Mouse (Mus musculus) induced T-regulatory cell, adult 2 months (primary cell): ENCODE data around the gene Ift88.

Experiments used
- DNase-seq: peaks from one replicate; pipeline ENCODE4 v3.0.0-alpha.2; 2012; ENCODE audit warnings: low read depth

The Ift88 gene

DNA sequence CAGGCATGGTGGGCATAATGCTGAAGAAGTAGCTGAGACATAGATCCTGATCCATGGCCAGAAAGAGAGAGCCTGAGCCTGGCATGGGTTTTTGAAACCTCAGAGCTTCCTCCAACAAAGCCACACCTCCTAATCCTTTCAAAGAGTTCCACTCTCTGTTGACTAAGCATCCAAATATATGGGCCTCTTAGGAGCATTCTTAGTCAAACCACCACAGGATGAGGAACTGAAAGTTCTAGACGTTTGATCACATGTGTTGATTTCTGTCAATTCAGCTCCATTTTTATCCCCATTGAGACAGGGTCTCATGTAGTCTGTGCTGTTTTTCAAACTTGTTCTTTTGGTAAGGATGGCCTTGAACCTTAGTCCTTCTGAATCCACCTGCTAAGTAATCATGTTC, 28.7 kb downstream of the Ift88 start:
- DNase-seq = no peak

DNA sequence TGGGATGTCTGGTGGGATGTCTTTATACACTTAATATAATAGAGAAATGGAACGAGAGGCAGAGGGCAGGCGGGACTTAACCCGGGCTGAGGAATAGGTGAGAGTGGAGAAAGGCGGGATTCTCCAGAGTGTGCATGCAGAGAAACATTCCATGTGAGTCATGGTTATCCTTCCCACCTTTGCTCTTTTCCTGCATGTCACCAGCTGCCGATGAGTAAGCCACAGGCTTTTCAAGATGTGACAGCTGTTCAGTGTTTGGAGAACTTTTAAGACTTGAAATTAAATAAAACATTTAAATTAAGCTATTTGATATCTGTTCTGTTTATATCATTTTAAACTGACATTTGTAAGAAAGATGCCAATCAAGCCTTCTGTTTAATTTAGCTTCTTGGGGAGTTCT, 36.0 kb downstream of the Ift88 start:
- no peak for DNase-seq

DNA sequence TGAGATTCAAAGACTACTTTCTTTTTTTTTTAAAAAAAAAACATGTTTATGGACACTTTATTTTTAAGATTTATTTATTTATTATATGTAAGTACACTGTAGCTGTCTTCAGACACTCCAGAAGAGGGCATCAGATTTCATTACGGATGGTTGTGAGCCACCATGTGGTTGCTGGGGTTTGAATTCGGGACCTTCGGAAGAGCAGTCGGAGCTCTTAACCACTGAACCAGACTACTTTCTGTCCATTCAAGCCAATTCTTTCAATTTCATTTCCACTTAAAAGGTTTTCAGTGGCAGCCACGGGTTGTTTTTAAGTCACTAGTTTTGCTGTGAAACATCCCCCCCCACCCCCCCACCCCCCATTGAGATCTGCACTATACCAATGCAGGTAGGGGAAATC, 36.5 kb downstream of the Ift88 start:
- peak; percentile 20 for DNase-seq

DNA sequence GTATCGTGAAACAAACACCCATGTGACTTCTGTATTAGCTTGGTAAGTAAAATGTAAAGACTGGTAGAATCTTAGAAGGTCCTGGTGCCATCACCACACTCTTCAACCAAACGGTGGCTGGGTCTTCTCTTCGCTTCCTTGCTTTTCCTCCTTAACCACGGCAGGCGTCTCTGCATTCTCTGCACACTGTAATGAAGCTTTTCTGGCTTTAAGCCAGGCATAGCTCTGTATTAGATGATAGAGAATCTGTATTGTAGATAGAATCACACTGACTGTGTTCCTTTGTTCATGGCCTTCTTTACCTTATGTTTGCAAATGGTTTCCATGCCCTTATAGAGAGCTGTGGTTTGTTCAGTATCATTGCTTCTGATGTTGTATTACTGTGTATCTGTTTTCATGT, 39.0 kb downstream of the Ift88 start:
- DNase-seq = no peak

DNA sequence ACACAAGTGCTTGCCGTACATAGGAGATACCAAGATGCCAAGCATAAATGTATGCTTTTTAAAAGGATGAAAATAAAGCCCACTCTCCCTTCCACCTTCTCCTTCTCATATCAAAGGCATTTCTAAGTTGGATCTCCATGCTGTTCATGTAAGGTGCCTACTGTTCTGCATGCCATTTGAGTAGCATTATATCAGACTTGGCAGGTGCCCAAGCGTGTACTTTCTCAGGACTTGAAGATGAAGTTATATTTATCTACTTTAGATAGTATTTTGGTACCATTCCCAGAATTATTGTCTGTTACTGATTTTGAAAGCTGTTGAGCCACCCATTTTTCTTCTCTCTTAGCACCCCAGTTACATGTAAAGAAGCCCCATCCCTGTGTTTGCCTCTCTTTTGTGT, 51.2 kb downstream of the Ift88 start:
- DNase-seq = no peak

DNA sequence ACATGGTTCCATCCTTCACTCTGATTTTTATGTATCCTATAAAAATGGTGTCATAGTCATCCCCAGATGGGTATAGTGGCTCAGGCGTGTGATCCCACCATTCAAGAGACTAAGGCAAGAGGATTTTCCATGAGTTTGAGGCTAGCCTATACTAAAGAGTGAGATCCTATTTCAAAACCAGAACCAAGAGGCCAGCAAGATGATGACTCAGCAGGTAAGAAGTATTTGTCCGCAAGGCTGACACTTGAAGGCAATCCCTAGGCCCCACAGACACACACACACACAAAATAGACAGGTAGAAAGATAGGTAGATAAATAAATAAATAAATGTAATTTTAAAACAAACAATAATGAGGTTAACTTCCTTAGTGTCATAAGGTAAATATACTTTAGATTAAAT, 58.4 kb downstream of the Ift88 start:
- DNase-seq = no peak

DNA sequence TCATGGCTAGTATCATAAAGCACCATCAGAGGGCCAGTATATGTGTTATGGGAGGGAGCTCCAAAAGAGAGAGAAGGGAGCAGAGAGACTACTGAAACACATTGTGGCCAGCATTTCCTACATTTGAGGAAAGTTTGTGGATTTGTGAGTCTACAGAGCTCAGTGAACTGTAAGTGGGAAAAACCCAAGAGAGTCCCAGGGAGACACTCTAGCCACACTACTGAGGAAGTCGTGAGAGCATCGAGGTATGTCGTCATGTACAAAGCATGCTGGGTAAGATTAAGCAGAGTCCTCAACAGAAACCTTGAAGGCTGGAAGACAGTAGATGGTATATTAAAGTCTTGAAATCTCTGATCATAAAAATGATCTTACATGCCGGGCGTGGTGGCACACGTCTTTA, 60.3 kb downstream of the Ift88 start:
- DNase-seq = no peak

- DNase-seq = no peak
These were observed 65.8 kb downstream of the Ift88 start for GRCm38 (mm10) chr14:57489696-57490095.

GRCm38 (mm10) chr14:57493840-57494239, 70.0 kb downstream of the Ift88 start:
- DNase-seq = no peak

DNA sequence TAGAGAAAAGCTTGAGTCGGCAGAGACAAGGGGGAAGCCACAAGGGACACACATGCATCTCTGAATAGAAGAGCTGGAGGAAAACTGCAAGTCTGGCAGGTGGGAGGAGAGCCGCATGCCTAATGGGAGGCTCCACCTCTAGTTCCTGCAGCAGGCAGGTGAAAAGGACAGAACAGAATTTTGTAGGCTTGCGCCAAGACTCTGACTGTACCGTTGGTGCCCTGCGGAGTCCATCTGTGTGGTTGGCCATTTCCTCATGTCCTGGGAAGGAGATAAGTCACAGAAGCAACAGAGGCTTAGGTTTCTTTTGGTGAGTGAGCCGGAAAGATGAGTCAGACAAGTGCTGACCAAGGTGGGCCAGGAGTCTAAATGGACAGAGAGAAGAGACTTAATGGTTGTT, 79.9 kb downstream of the Ift88 start:
- no peak for DNase-seq

- DNase-seq = no peak
These were observed 85.7 kb downstream of the Ift88 start for GRCm38 (mm10) chr14:57509554-57509953.

DNA sequence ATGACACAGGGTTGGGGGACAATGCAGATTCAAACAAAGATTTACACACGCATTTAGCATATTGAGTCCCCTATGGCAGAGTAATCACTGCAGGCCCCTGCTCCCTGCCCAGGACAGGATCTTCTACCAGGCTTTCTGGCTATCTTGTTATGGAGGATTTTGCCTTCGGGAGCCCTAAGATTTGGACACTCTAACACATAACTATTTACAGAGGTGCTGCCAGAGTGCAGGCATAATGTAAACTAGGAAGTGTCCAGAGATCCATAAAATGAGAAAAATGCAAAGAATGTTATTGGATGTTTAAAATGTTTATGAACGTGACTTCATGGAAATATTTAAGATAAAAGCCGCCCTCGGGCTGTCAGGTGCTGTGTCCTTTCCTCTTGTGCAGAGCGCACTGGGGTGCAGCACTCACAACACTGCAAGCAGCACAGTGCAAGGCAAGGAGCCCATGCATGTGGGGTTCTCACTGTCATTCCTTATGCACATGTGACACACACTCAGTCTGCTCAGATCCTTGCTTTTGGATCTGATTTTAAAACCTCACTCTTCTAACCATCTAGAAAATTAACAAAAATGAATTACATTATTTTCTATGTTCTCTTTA, 91.4 kb downstream of the Ift88 start:
- DNase-seq = no peak

- DNase-seq = no peak
These were observed 93.1 kb downstream of the Ift88 start for GRCm38 (mm10) chr14:57517001-57517400.

GRCm38 (mm10) chr14:57523762-57524161, 99.9 kb downstream of the Ift88 start:
- peak; percentile 9 for DNase-seq

DNA sequence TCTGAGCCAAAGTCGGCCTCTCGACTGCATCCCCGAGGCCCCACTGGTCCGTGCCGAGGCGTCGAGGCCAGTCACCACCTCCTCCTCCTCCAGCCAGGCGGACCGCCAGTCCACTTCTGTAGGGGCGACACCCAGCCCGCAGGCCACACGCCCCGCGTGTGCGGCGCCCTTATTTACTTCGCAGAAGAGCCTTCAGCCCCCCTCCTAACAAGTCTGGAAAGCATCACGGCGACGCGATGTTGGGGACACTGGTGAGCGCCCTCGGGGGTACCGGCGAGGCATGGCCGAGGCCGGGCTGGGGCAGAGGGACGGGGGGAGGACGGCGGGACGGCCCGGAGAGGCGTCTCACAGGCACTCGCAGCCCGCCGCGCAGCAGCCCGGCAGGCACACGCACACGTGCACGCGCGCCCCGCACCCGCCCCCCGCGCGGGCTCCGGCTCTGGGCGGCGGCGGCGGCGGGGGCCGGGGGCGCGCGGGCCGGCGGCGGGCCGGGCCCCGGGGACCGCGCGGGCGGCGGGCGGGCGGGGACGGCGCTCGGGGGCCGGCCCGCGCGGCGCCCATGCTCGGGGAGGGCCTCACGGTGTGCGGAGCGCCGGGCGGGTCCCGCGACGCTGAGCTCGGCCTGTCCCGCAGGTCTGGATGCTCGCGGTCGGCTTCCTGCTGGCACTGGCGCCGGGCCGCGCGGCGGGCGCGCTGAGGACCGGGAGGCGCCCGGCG, 101.0 kb downstream of the Ift88 start, which contains the start of gene Il17d:
Gene Il17d (plus strand): TSS at position 107 of the 717 bp plus-strand sequence.
- peak; percentile 46 for DNase-seq

DNA sequence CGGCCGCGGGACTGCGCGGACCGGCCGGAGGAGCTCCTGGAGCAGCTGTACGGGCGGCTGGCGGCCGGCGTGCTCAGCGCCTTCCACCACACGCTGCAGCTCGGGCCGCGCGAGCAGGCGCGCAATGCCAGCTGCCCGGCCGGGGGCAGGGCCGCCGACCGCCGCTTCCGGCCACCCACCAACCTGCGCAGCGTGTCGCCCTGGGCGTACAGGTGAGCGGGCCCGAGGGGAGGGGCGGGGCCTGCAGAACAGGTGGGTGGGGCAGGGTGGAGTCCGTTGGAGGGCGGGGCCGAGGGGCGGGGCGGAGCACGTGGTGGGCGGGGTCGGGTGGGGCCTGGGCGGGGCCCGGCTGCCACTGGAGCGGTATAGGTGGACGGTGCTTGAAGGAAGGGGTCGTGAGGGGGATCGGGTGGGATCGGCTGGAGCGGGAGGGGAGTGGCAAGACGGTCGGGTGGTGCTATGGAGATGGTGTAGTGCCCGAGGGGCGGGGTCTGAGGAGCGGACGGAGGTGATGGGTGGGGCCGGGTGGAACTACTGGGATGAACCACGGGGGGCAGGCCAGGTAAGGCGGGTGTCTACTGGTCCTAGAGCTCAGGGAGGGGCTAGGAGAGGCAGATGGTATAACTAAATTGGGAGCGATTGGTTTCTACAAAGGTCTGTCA, 101.7 kb downstream of the Ift88 start:
- peak; percentile 72 for DNase-seq

DNA sequence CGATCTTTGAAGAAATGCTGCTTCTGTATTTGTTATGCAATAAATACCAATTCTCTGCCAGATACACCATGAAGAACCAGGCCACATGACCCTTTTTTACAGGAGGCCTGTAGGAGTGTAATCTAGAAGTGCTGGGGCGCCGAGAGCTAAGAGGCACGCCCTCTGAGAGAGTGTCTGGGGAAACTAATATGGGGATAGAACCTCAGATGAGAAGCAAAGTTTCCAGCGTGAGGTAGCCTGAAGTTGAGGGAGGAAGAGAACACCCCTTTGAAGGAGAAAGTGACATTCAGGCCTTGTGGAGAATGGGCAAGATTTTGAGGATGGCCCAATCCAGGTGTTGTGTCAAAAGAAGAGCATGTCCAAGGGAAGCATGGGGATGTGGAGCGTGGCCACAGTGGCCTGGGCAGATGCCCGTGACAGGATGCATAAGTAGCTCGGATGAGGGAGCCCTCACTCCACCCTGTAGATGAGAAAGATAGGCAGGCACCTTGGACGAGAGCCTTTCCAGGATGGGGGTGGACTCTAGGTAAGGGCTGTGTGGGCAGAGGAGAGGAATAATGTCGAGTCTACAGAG, 102.3 kb downstream of the Ift88 start:
- DNase-seq = no peak

DNA sequence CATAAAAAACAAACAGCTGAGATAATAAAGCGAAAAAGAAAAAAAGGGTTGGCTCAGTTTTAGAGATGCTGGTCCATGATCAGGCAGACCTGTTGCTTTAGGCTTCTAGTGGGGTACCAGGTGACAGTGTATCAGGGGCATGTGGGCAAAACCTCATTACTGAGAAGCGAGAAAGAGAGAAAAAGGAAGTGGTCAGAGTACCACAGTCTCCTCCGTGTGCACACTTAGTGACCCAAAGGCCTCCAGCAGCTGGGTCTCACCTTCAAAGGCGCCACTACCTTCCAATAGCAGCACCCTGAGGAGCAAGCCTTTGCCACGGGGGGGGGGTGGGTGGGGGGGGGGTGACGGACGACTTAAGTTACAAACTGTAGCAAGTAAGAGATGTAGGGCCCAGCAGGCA, 103.3 kb downstream of the Ift88 start:
- DNase-seq = no peak

GRCm38 (mm10) chr14:57527598-57527997, 103.7 kb downstream of the Ift88 start:
- no peak for DNase-seq

GRCm38 (mm10) chr14:57529086-57529785, 105.4 kb downstream of the Ift88 start:
- DNase-seq = no peak

GRCm38 (mm10) chr14:57529786-57530515, 106.1 kb downstream of the Ift88 start:
- DNase-seq = no peak

DNA sequence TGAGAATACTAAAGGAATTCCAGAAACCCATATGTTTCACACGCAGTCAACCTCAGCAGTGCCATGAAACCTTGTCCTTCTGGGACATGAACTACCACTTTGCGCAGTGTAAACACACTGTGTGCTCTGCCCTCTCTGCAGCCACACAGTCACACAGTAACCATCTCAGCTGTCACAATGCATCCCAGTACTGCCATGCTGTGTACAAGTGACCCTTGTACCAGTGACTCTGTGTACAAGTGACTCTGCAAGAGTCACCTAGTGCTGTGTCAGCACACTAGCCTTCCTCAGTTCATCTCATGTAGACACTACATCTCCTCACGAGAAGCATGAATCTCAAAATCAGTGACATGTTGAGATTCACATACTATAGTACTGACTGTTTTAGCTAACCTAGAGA, 108.7 kb downstream of the Ift88 start:
- DNase-seq = no peak
